Mouse (Mus musculus) stomach, embryonic 15.5 days (tissue): ENCODE data around the gene Hhat. TPM values are rescaled to one million over a fixed set of nuclear protein-coding genes. Genes with fewer than 3 reads are reported as not detected.

Experiments used
- ATAC-seq: fragments of 200-750 bp; cut with Nextera tagmentation; 2 replicates; pipeline ENCODE4 v1.8.0; 2017; ENCODE audit warnings: low read depth, moderate number of reproducible peaks, moderate TSS enrichment; ENCODE audit not compliant: insufficient read depth, low FRiP score
- H3K27ac ChIP-seq: fragments of 300-500 bp; sonication (generic); 2 replicates; pipeline ENCODE4 v1.5.1; 2015; ENCODE audit warnings: mild to moderate bottlenecking, inconsistent platforms
- H3K27me3 ChIP-seq: fragments of 300-500 bp; sonication (generic); replicated peaks from 2 replicates; pipeline ENCODE4 v1.6.1; 2015; ENCODE audit warnings: inconsistent platforms
- H3K36me3 ChIP-seq: fragments of 300-500 bp; sonication (generic); 2 replicates; pipeline ENCODE4 v1.6.1; 2015; ENCODE audit warnings: inconsistent platforms
- H3K4me1 ChIP-seq: fragments of 300-500 bp; sonication (generic); 2 replicates; pipeline ENCODE4 v1.6.1; 2015; ENCODE audit warnings: inconsistent platforms
- H3K4me2 ChIP-seq: fragments of 300-500 bp; sonication (generic); 2 replicates; pipeline ENCODE4 v1.6.1; 2015; ENCODE audit warnings: mild to moderate bottlenecking, inconsistent platforms
- H3K4me3 ChIP-seq: fragments of 300-500 bp; sonication (generic); replicated peaks from 2 replicates; pipeline ENCODE4 v1.5.1; 2015; ENCODE audit warnings: inconsistent platforms
- H3K9ac ChIP-seq: fragments of 300-500 bp; sonication (generic); 2 replicates; pipeline ENCODE4 v1.6.1; 2015; ENCODE audit warnings: inconsistent platforms
- H3K9me3 ChIP-seq: fragments of 300-500 bp; sonication (generic); 2 replicates; pipeline ENCODE4 v1.6.1; 2016; ENCODE audit warnings: inconsistent platforms
- WGBS: fragments of 180-500 bp; shearing (Covaris S2); methylation state at CpG from one replicate; pipeline ENCODE4 v1.1.7; 2015; 5-methylcytosine and 5-hydroxymethylcytosine counted together
- polyA plus RNA-seq: library from polyadenylated mRNA; unstranded; fragments of >200 nt; fragmentation: Nextera tagmentation; extraction: Ambion mirVana; gene quantifications from 2 replicates; pipeline ENCODE4 v1.2.1, GENCODE M21; 2015

Gene Hhat
- polyA plus RNA-seq, 1 experiment from 2014 or later = 8.7 TPM

DNA sequence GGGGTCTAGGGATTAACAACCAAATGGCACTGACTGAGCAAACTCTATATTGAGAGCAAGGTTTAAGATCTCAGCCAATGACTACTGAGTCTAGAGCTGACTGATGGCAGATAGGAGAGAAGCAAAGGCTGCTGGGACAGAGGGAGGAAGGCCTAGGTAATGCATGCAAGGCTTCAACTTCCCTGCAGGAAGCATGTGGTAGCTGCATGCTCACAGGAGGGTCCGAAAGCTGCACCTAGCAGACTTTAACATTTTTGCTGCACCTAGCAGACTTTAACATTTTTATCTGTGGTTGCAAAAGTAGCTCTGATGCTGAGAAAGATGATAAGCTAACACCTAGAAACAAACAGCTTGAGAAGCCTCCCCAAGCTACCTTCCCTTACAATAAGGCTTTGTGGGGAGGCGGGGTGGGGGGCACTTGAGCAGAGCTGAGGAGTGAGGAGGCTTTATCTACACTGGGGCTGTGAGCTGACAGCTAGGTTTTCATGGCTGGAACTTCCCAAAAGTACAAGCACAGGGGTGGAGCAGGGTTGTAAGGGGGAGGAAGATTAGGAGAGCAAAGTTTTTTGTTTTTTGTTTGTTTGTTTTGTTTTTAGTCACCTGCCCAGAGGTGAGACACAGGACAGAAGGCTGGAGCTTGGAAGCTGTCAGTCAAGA lies 239.4 kb downstream of the Hhat start:
- Histone ChIP-seq H3K27ac (no peak overlapping the region), H3K4me2 (no peak overlapping the region), H3K4me3 (no peak overlapping the region), H3K4me1 (no peaks in the 10 kb centered on the region), H3K9ac (no peak overlapping the region), H3K36me3 (no peaks in the 10 kb centered on the region), H3K27me3 (no peaks in the 10 kb centered on the region), H3K9me3 (no peaks in the 10 kb centered on the region)
- WGBS = 73% methylated on average over 2 of the region's 2 CpGs
- ATAC-seq = no peak

DNA sequence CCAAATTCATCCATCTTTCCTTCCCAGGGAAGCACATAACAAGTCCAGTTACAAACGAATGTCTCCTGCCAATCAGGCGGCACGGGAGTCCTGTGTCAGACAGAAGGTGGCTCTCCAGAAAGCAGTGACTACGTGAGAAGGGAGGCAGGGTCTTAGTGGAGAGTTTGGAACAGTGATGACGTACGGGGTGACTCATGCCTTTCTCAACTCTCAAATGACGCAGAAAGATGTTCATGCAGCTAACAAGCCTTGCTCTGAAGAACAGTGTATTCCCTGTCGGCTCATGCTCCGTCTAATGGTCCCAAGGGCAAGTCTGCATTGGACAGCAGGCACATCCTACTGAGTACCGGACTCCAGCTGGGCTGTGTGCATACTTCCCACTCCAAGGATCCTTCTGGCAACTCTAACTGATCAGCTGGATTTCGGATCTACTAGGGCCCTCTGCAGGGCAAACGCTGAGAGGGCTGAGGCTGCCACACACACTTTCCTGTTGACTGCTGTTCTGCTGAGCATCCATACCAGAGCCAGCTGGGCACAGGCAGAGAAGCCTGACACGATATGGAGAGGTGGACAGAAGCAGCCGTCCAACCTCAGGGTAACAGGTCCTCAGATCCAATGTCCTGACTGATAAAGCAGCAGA lies 245.2 kb downstream of the Hhat start:
- H3K36me3 ChIP-seq = no peaks in the 10 kb centered on the region
- no peak overlapping the region for H3K4me3 ChIP-seq
- H3K9me3 ChIP-seq = no peaks in the 10 kb centered on the region
- H3K4me1 ChIP-seq = no peaks in the 10 kb centered on the region
- no peak overlapping the region for H3K9ac ChIP-seq
- no peak overlapping the region for H3K4me2 ChIP-seq
- no peak overlapping the region for H3K27ac ChIP-seq
- ATAC-seq = no peak
- no peaks in the 10 kb centered on the region for H3K27me3 ChIP-seq
- WGBS = 67% methylated on average over 14 of the region's 14 CpGs

DNA sequence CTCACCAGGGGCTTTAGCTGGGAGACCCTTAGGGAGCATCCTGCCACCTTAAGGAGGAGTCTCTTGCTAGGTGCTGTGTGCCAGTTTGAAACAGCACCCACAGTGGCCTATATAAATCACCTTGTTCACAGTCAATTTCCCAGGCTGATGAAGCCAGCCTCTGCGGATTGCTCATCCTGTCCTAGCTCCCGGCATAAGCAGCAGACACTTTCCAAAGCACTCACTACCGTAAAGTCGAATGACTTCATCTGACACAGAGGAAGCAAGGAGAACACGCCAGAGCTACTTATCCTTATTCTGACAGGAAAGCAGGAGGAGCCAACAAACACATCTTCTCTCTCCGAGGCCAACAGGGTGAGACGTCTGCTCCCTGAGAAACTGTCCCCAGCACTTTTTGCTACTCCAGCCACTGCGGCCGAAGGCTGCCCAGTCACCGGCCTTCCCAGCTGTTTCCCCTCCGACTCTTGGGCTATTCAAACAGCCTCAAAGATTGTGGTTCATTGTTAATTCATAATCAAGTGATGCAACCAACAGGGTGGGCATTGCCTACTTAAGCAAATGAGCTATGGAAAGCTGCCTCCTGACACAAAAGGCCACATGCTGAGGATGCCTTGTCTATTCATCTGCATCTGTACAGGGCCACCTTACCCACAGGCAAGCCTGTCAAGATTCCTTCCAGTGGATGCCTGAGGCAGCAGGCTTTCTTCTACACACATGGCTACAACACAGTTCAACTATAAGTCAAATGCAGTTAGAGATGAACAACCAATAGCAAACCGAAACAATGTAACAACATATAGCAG lies 248.4 kb downstream of the Hhat start:
- ATAC-seq = no peak
- no peak overlapping the region for H3K4me2 ChIP-seq
- H3K9ac ChIP-seq = no peak overlapping the region
- no peaks in the 10 kb centered on the region for H3K27me3 ChIP-seq
- no peaks in the 10 kb centered on the region for H3K36me3 ChIP-seq
- 51% methylated on average over 12 of the region's 12 CpGs for WGBS
- H3K9me3 ChIP-seq = no peaks in the 10 kb centered on the region
- no peak overlapping the region for H3K4me3 ChIP-seq
- H3K4me1 ChIP-seq = no peaks in the 10 kb centered on the region
- no peak overlapping the region for H3K27ac ChIP-seq

DNA sequence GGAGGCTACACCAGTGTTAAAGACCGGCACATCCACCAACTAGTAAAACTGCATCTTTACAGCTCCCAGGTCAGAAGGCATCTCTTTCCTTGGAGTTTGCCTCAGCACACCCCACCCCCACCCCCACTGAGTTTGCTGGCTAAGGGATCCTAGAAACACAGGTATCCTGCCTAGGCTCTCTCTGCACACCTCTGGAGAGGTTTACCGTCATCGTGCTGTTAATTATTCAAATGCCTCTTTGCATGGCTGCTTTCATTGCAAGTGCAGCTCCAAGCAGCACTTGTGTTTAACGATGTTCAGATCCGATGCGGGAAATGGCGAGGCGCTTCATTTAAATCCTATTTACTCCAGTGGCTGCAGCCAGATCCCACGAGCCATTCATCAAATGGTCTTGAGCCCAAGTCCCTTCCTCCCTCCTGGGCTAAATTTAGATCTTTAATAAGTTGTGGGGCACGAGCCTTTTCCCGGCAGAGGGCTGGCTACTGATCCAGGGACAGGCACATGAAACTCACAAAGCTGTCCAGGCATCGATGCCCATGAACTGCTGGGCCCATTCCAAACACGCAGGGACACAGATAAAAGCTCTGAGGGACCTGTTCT lies 250.1 kb downstream of the Hhat start:
- 39% methylated on average over 13 of the region's 13 CpGs for WGBS
- Histone ChIP-seq H3K27me3 (no peaks in the 10 kb centered on the region), H3K9me3 (no peaks in the 10 kb centered on the region), H3K4me2 (no peak overlapping the region), H3K36me3 (no peaks in the 10 kb centered on the region), H3K4me1 (no peaks in the 10 kb centered on the region), H3K4me3 (no peak overlapping the region), H3K27ac (no peak overlapping the region), H3K9ac (no peak overlapping the region)
- no peak for ATAC-seq

DNA sequence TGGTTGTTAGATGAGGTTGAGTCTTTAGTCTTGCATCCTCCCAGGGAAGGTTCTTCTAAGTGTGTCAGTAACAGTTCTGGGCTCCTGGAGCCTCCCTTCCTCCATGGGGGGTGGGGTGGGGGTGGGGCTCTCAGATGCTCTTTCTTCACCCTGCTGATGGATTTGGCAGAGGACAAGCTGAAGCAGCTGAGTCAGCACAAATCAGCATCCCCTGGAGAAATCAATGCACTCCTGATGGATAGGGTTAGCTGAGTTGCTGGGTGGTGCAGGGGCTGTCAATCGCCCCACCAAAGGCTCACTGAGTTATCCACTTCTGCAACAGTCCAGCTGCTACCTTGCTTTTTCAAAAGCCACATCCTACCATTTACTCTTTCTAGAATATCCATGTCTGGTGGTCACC lies 251.3 kb downstream of the Hhat start:
- 81% methylated on average over 1 of the region's 1 CpGs for WGBS
- H3K27ac ChIP-seq = no peak overlapping the region
- no peaks in the 10 kb centered on the region for H3K36me3 ChIP-seq
- no peaks in the 10 kb centered on the region for H3K4me1 ChIP-seq
- H3K4me2 ChIP-seq = no peak overlapping the region
- H3K9me3 ChIP-seq = no peaks in the 10 kb centered on the region
- H3K4me3 ChIP-seq = no peak overlapping the region
- H3K27me3 ChIP-seq = no peaks in the 10 kb centered on the region
- H3K9ac ChIP-seq = no peak overlapping the region
- no peak for ATAC-seq

DNA sequence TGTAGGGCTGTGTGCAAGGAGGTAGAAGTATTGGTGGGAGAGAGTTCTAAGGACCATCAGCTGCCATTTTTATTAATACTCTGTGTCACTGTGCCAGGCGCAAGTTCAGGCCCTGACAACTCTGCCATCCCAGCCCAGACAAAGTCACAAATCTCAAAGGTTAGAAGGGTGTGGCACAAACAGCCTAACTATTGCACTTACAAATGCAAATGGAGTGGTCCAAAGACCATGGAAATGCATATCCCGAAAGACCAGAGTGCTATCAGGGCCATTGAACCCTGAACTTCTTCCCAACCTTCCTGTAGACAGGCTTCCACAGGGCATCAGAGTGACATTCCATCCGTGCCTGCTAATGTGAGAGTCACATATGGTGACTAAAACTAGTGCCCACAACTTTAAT lies 255.7 kb downstream of the Hhat start:
- H3K36me3 ChIP-seq = no peaks in the 10 kb centered on the region
- H3K4me2 ChIP-seq = no peak overlapping the region
- WGBS = 70% methylated on average over 3 of the region's 3 CpGs
- no peak overlapping the region for H3K4me3 ChIP-seq
- no peaks in the 10 kb centered on the region for H3K27me3 ChIP-seq
- ATAC-seq = no peak
- H3K9ac ChIP-seq = no peak overlapping the region
- H3K27ac ChIP-seq = no peak overlapping the region
- H3K4me1 ChIP-seq = no peaks in the 10 kb centered on the region
- no peaks in the 10 kb centered on the region for H3K9me3 ChIP-seq

DNA sequence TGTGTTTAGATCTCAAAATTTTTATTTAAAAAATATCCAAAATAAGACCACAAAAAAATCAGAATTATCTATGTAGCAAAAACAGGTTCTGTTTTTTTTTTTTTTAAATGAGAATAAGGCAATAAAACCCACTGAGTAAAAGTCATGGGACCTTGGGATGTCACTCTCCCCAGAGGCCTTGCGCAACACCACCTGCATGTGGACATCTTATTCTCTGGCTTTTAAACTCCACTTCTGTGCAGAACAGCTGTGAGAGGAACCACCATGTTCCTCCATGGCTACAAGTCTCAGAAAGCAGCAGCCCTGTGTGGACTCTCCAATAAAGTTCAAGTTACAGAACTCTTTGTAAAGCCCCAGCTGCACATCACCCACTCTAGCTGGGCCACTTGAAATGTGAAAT lies 258.2 kb downstream of the Hhat start:
- Histone ChIP-seq H3K4me2 (no peak overlapping the region), H3K9me3 (no peaks in the 10 kb centered on the region)

DNA sequence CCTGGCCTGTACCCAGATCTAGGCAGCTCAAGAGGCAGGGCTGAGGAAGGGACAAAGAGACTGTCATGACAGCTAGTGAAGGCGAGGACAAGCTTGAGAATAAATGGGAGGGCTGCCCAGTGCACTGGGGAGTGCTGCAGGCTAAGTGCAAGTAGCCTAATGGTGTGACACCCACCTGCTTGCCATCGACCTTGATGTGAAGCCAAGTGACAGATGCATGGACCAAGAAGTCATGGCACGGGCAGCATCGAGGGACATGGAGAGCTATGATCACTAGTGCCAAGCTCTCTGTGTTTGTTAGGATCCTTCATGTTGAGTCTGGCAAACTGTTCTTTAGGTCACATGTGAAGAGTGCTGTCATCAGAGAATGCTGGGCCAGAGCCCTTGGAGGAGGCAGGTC lies 267.4 kb downstream of the Hhat start:
- Histone ChIP-seq H3K4me3 (no peak overlapping the region), H3K27me3 (no peaks in the 10 kb centered on the region), H3K9me3 (no peaks in the 10 kb centered on the region), H3K36me3 (no peaks in the 10 kb centered on the region), H3K27ac (no peak overlapping the region), H3K4me2 (no peak overlapping the region), H3K4me1 (no peaks in the 10 kb centered on the region), H3K9ac (no peak overlapping the region)
- no peak for ATAC-seq
- WGBS = 86% methylated on average over 4 of the region's 4 CpGs

More for the DNA sequence above, 258.2 kb downstream of the Hhat start:
- H3K27me3 ChIP-seq = no peaks in the 10 kb centered on the region
- H3K9ac ChIP-seq = no peak overlapping the region
- H3K36me3 ChIP-seq = no peaks in the 10 kb centered on the region
- H3K27ac ChIP-seq = no peak overlapping the region
- no peaks in the 10 kb centered on the region for H3K4me1 ChIP-seq
- H3K4me3 ChIP-seq = no peak overlapping the region
- no peak for ATAC-seq
- WGBS = 100% methylated on average over 1 of the region's 1 CpGs

DNA sequence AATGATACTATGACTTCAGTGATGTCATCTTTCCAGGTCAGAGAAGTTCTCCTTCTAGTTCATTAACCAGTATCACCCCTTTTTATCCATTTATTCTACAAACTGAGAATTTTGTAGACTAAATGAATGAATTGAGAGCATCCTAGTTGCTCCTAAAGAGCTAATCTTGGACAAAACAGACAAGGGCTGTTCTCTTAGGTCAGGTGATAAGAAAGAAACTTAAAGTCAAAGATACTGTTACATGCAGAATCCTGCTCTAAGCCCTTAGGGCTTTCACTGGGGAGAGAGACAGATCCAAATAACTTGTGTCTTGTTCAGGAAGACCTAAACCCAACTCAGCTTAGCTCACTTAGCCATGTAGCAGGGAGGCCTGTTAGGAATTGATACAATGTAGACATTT lies 268.2 kb downstream of the Hhat start:
- Histone ChIP-seq H3K9ac (no peak overlapping the region), H3K4me2 (no peak overlapping the region), H3K9me3 (no peaks in the 10 kb centered on the region), H3K27me3 (no peaks in the 10 kb centered on the region), H3K4me3 (no peak overlapping the region), H3K4me1 (no peaks in the 10 kb centered on the region), H3K27ac (no peak overlapping the region), H3K36me3 (no peaks in the 10 kb centered on the region)
- no peak for ATAC-seq

DNA sequence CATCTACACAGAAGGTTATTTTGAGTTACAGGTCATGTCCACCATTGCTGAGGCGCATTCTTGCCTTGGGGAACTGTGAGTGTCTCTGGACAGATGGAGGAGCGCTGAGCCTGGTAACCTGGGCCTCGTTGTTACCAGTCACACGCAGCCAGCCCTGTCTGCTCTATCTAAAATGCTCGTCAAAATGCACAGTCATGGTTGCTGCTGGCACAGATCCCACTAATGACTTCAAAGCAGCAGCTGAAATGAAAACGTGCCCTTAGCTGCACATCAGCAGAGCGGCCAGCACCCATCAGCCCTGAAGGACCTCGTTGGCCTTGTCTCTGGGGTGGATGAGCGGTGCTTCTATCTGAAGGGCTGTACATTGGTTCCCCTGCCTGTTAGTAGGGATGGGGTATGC lies 269.0 kb downstream of the Hhat start:
- Histone ChIP-seq H3K27ac (no peak overlapping the region), H3K4me3 (no peak overlapping the region), H3K36me3 (no peaks in the 10 kb centered on the region), H3K4me2 (no peak overlapping the region), H3K27me3 (no peaks in the 10 kb centered on the region), H3K4me1 (no peaks in the 10 kb centered on the region), H3K9me3 (no peaks in the 10 kb centered on the region), H3K9ac (no peak overlapping the region)
- WGBS = 77% methylated on average over 9 of the region's 9 CpGs
- ATAC-seq = no peak

DNA sequence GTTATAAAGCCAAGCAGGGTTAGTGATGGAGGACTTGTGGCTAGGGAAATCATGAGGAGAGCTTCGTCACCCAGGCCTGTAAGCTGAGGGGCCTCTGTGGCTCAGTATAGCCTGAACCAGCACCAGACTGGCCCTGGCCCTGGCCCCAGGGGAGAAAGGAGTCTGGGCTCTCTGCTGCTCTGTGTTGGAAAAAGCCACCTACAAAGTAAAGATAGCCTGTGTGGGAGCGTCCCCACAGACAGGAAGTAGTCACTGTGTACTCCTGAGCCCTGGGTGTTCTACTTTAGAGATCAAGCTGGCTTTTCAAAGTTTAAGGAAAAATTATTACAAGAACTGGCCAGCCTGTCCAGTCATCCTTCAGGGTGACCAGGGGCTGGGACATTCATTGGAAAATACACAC lies 273.5 kb downstream of the Hhat start:
- H3K36me3 ChIP-seq = no peaks in the 10 kb centered on the region
- H3K27me3 ChIP-seq = no peaks in the 10 kb centered on the region
- H3K9me3 ChIP-seq = no peaks in the 10 kb centered on the region
- ATAC-seq = no peak
- no peaks in the 10 kb centered on the region for H3K4me1 ChIP-seq
- no peak overlapping the region for H3K4me2 ChIP-seq
- H3K9ac ChIP-seq = no peak overlapping the region
- WGBS = 78% methylated on average over 2 of the region's 2 CpGs
- H3K4me3 ChIP-seq = no peak overlapping the region
- no peak overlapping the region for H3K27ac ChIP-seq
